Mouse (Mus musculus) C2C12 (cell line): ENCODE data around the gene Cntnap2. TPM values are rescaled to one million over a fixed set of nuclear protein-coding genes. Genes with fewer than 3 reads are reported as not detected.

ENCODE experiments used
- H3K27me3 ChIP-seq: one replicate; pipeline ENCODE4 v1.6.1; 2011; ENCODE audit not compliant: control insufficient read depth, insufficient read depth, insufficient read length
- H3K36me3 ChIP-seq: one replicate; pipeline ENCODE4 v1.6.1; 2011; ENCODE audit not compliant: control insufficient read depth, insufficient read depth
- H3K4me3 ChIP-seq: one replicate; pipeline ENCODE4 v1.5.1; 2011; ENCODE audit warnings: mild to moderate bottlenecking, control low read depth; ENCODE audit not compliant: poor library complexity, insufficient read depth, severe bottlenecking
- H3K79me2 ChIP-seq: one replicate; pipeline ENCODE4 v1.6.1; 2011; ENCODE audit not compliant: control insufficient read depth, insufficient read depth
- H3K79me3 ChIP-seq: one replicate; pipeline ENCODE4 v1.6.1; 2011; ENCODE audit warnings: low read depth, control low read depth
- H3ac ChIP-seq: one replicate; pipeline ENCODE3; 2011; ENCODE audit warnings: low read depth; ENCODE audit not compliant: control insufficient read depth, insufficient read length
- CEBPB ChIP-seq: IDR thresholded peaks from one replicate; pipeline ENCODE4 v1.6.1; 2011; ENCODE audit warnings: low read depth, mild to moderate bottlenecking, control low read depth, moderate library complexity
- CTCF ChIP-seq: IDR thresholded peaks from one replicate; pipeline ENCODE4 v1.5.1; 2011; ENCODE audit not compliant: control insufficient read depth, insufficient read depth, insufficient read length
- FOSL1 ChIP-seq: IDR thresholded peaks from one replicate; pipeline ENCODE4 v1.8.0; 2011; ENCODE audit warnings: mild to moderate bottlenecking, low read length; ENCODE audit not compliant: poor library complexity, insufficient read depth, severe bottlenecking
- MAX ChIP-seq: IDR thresholded peaks from one replicate; pipeline ENCODE4 v1.6.1; 2011; ENCODE audit warnings: mild to moderate bottlenecking, control low read depth
- MYOD1 ChIP-seq: IDR thresholded peaks from one replicate; pipeline ENCODE4 v1.6.1; 2011; ENCODE audit warnings: low read depth; ENCODE audit not compliant: control insufficient read depth, insufficient read length
- MYOG ChIP-seq: IDR thresholded peaks from one replicate; pipeline ENCODE4 v1.6.1; 2011; ENCODE audit not compliant: control insufficient read depth, insufficient read length; ENCODE audit errors: extremely low read depth
- USF1 ChIP-seq: IDR thresholded peaks from one replicate; pipeline ENCODE4 v1.6.1; 2011; ENCODE audit warnings: low read depth, mild to moderate bottlenecking, control low read depth, moderate library complexity
- polyA plus RNA-seq: library from polyadenylated mRNA; unstranded; fragments of >200 nt; fragmentation: generic; extraction: Trizol; gene quantifications from one replicate; pipeline ENCODE4 v1.2.1, GENCODE M21; 2012; ENCODE audit warnings: missing spikeins

Gene Cntnap2
- polyA plus RNA-seq, 1 experiment, result 0.02 TPM

DNA sequence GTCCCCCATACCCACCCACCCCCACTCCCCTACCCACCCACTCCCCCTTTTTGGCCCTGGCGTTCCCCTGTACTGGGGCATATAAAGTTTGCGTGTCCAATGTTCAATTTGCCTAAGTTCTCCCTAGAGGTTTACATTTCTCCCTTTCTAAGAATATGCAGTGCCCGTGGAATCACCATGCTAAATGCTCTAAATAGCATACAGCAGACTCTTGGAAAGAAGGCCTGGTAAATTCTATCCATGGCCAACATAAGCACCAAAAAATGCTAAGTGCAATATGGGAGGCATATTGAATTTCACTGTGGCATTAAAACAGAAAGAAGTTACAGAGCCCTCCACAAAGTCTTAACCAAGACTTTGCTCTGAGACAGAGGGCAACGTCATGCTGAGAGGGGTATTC, 177.4 kb downstream of the Cntnap2 start:
- Histone ChIP-seq H3K79me3 (no peaks in the 10 kb centered on the region), H3ac (no peak overlapping the region), H3K79me2 (no peaks in the 10 kb centered on the region), H3K27me3 (no peaks in the 10 kb centered on the region), H3K36me3 (no peaks in the 10 kb centered on the region), H3K4me3 (no peak overlapping the region)
- TF ChIP-seq MAX, result no peak
- no peak for TF ChIP-seq MYOD1
- TF ChIP-seq FOSL1, result no peak
- TF ChIP-seq USF1, result no peak
- TF ChIP-seq CTCF, result no peak

DNA sequence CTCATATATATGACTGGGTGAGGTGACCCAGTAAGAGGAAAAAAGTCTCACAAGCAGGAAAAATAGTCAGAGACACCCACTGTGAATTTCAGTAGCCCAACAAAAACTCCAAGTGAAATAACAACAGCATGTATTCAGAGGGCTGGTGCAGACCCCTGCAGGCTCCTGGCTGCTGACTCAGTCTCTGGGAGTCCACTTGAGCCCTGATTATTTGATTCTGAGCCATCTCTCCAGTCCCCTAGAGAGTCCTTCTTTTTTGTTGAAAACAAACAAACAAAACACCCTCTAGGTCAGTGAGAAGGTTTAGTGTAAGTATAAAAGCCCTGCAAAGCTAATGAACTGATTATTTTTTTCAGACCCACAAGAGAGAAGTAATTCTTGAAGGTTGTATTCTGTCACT, 179.0 kb downstream of the Cntnap2 start:
- H3K36me3 ChIP-seq, result no peaks in the 10 kb centered on the region
- no peak overlapping the region for H3K4me3 ChIP-seq
- no peak overlapping the region for H3ac ChIP-seq
- no peaks in the 10 kb centered on the region for H3K79me3 ChIP-seq
- no peak for TF ChIP-seq MAX
- no peak for TF ChIP-seq MYOG
- TF ChIP-seq FOSL1, result no peak
- no peak for TF ChIP-seq MYOD1
- no peak for TF ChIP-seq CTCF
- TF ChIP-seq CEBPB, result no peak
- no peak for TF ChIP-seq USF1
- H3K27me3 ChIP-seq, result no peaks in the 10 kb centered on the region
- no peaks in the 10 kb centered on the region for H3K79me2 ChIP-seq

DNA sequence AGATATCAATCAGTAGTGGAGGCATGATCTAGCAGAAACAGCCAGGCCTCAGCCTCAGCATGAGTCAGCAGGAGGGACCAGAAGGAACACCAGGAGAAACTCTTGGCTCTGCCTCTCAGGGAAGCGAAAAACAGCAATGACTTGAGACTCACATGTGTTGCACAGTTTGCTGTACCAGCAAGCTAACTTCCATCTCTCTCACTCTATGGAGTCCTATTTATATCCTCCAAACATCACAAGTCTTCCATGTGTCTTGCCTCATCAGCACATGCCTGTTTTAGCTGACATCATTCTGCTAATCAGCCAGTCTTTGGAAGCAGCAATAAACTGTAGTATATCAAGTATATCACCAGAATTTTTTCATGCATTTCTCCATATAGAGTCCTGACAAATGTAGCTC, 182.1 kb downstream of the Cntnap2 start:
- Histone ChIP-seq H3K79me2 (no peaks in the 10 kb centered on the region), H3K4me3 (no peak overlapping the region), H3K79me3 (no peaks in the 10 kb centered on the region), H3ac (no peak overlapping the region), H3K36me3 (no peaks in the 10 kb centered on the region), H3K27me3 (no peaks in the 10 kb centered on the region)
- TF ChIP-seq CTCF (no peak), MYOD1 (no peak), FOSL1 (no peak), USF1 (no peak), CEBPB (no peak), MYOG (no peak), MAX (no peak)

GRCm38 (mm10) chr6:45244680-45245079, 185.5 kb downstream of the Cntnap2 start:
- TF ChIP-seq USF1, result no peak
- TF ChIP-seq MYOD1, result no peak
- no peak for TF ChIP-seq CEBPB
- TF ChIP-seq MYOG, result no peak
- no peak for TF ChIP-seq FOSL1
- TF ChIP-seq CTCF, result no peak
- no peak for TF ChIP-seq MAX
- H3K36me3 ChIP-seq, result no peaks in the 10 kb centered on the region
- H3K27me3 ChIP-seq, result no peaks in the 10 kb centered on the region
- H3K79me3 ChIP-seq, result no peaks in the 10 kb centered on the region
- H3ac ChIP-seq, result no peak overlapping the region
- H3K79me2 ChIP-seq, result no peaks in the 10 kb centered on the region
- no peak overlapping the region for H3K4me3 ChIP-seq

- H3K79me3 ChIP-seq, result no peaks in the 10 kb centered on the region
- H3K4me3 ChIP-seq, result no peak overlapping the region
- no peaks in the 10 kb centered on the region for H3K27me3 ChIP-seq
- no peaks in the 10 kb centered on the region for H3K36me3 ChIP-seq
- H3K79me2 ChIP-seq, result no peaks in the 10 kb centered on the region
- TF ChIP-seq USF1 (no peak), MYOG (no peak), FOSL1 (no peak), MAX (no peak), MYOD1 (no peak), CEBPB (no peak), CTCF (no peak)
- H3ac ChIP-seq, result no peak overlapping the region
Observed at GRCm38 (mm10) chr6:45258047-45258446, 198.9 kb downstream of the Cntnap2 start.

DNA sequence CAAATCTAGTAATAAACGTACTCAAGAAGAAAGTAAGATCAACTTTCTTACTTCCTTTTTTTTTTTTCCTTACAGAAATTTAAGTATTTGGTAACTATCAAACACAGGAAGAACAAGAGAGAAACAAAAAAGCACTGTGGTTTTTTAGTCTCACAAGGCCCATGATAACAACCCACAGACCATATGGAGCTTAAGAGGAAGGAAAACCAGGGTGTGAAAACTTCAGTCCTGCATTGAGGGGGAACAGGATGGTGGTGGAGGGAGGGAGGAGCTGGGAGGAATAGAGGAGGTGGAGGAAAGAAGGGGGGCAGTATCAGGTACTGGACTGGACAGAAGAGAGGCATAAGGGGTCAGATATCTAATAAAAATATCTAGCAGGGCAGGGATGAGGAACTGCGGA, 212.4 kb downstream of the Cntnap2 start:
- H3K79me2 ChIP-seq, result no peaks in the 10 kb centered on the region
- no peaks in the 10 kb centered on the region for H3K36me3 ChIP-seq
- H3K79me3 ChIP-seq, result no peaks in the 10 kb centered on the region
- TF ChIP-seq MYOG (no peak), FOSL1 (no peak), USF1 (no peak), MYOD1 (no peak), MAX (no peak), CEBPB (no peak), CTCF (no peak)
- no peaks in the 10 kb centered on the region for H3K27me3 ChIP-seq
- no peak overlapping the region for H3K4me3 ChIP-seq
- H3ac ChIP-seq, result no peak overlapping the region
